Mouse (Mus musculus): ENCODE data around the gene Gm13697. TPM values are rescaled to one million over a fixed set of nuclear protein-coding genes. Genes with fewer than 3 reads are reported as not detected.
"Not testable (repeated sequence)": the region's sequence is repeated elsewhere in the genome, so short reads cannot be mapped to it uniquely, and the experiment has no call there.

Gene Gm13697
- polyA plus RNA-seq (2016; fragmentation: Nextera tagmentation; extraction: Ambion mirVana) = not detected in 2 replicates

DNA sequence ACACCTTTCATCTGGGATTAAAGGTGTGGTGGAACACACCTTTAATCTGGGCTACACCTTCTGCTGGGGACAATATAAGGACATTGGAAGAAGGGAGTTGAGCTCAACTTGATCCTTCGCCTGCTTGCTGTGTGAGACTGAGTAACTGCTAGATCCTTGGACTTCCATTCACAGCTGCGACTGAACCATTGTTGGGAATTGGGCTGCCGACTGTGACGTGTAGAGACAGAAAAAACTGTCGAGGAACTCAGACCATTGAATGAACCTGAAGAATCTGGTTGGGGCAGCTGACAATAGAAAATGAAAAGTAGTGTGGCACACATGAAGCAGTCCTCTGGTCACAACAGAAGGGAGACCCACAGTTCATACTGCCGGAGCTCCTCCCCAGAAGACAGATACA is at the start of gene Gm13697:
Gm13697 (plus strand) TSS at position 301 of the 400 bp plus-strand sequence.
- not testable (repeated sequence) for H3K4me1 ChIP-seq; DNase-seq (ENCODE audit: low spot score); H3K27me3 ChIP-seq (replicated peaks; ENCODE audit: low read depth, poor library complexity, severe bottlenecking); H3K4me3 ChIP-seq; H3K9me3 ChIP-seq; H3K36me3 ChIP-seq (replicated peaks); H3K27ac ChIP-seq (replicated peaks)
- WGBS = no CpG with 5 or more reads among the region's 6 CpGs

- DNase-seq (ENCODE audit: low spot score) = peak; percentile 80
- WGBS = 1% methylated on average over 20 of the region's 20 CpGs
- Histone ChIP-seq H3K4me3 (peak within 1 kb of the TSS; percentile 49), H3K4me1 (peaks cover 7% of the 10 kb centered on the region), H3K27me3 (replicated peaks; ENCODE audit: low read depth, poor library complexity, severe bottlenecking) (no peaks in the 10 kb centered on the region), H3K36me3 (replicated peaks) (no peaks in the 10 kb centered on the region), H3K9me3 (no peaks in the 10 kb centered on the region), H3K27ac (replicated peaks) (no peak within 1 kb of the TSS)
These were observed 43.6 kb upstream of the Gm13697 start, which contains the start of gene Zswim2 for GRCm38 (mm10) chr2:83940931-83941361. Gene Zswim2 (minus strand): TSS chr2:83941228.

- H3K27me3 ChIP-seq (replicated peaks; ENCODE audit: low read depth, poor library complexity, severe bottlenecking) = no peaks in the 10 kb centered on the region
- no peaks in the 10 kb centered on the region for H3K9me3 ChIP-seq
- 50% methylated on average over 3 of the region's 3 CpGs for WGBS
- peaks cover 7% of the 10 kb centered on the region for H3K4me1 ChIP-seq
- H3K36me3 ChIP-seq (replicated peaks) = no peaks in the 10 kb centered on the region
- H3K27ac ChIP-seq (replicated peaks) = no peak overlapping the region
- DNase-seq (ENCODE audit: low spot score) = no peak
- peak overlapping the region; percentile 49 for H3K4me3 ChIP-seq
These were observed 43.2 kb upstream of the Gm13697 start for GRCm38 (mm10) chr2:83941378-83941777.

DNA sequence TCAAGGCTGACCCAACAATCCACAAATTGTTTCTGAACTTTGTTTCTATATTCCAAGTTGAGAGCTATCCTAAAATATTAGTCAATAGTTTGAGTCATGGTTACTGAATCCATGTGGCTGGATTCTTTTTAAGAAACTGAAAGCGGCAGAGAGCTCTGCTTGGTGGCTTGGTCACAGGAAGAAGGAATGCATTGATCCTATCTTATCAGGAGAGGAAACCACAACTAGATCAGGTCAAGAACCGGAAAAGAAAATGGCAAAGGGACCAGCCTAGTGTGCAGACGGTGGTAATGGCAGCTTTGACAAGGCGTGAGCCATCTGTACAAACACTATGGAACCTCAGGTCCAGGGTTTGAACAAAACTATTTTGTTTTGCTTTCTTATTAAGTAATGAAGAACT is 42.8 kb upstream of the Gm13697 start:
- no peak for DNase-seq (ENCODE audit: low spot score)
- no peaks in the 10 kb centered on the region for H3K36me3 ChIP-seq (replicated peaks)

DNA sequence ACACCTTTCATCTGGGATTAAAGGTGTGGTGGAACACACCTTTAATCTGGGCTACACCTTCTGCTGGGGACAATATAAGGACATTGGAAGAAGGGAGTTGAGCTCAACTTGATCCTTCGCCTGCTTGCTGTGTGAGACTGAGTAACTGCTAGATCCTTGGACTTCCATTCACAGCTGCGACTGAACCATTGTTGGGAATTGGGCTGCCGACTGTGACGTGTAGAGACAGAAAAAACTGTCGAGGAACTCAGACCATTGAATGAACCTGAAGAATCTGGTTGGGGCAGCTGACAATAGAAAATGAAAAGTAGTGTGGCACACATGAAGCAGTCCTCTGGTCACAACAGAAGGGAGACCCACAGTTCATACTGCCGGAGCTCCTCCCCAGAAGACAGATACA is 29.1 kb upstream of the Gm13697 start, which contains the start of gene Gm13698:
Gm13698 (plus strand) TSS at position 301 of the 400 bp plus-strand sequence.
- not testable (repeated sequence) for H3K4me3 ChIP-seq; DNase-seq (ENCODE audit: low spot score)

More for the DNA sequence above, 42.8 kb upstream of the Gm13697 start:
- H3K4me1 ChIP-seq = peaks cover 7% of the 10 kb centered on the region
- no peaks in the 10 kb centered on the region for H3K9me3 ChIP-seq
- WGBS = 69% methylated on average over 4 of the region's 4 CpGs
- H3K27me3 ChIP-seq (replicated peaks; ENCODE audit: low read depth, poor library complexity, severe bottlenecking) = no peaks in the 10 kb centered on the region
- H3K27ac ChIP-seq (replicated peaks) = no peak overlapping the region
- H3K4me3 ChIP-seq = no peak overlapping the region

DNA sequence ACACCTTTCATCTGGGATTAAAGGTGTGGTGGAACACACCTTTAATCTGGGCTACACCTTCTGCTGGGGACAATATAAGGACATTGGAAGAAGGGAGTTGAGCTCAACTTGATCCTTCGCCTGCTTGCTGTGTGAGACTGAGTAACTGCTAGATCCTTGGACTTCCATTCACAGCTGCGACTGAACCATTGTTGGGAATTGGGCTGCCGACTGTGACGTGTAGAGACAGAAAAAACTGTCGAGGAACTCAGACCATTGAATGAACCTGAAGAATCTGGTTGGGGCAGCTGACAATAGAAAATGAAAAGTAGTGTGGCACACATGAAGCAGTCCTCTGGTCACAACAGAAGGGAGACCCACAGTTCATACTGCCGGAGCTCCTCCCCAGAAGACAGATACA is 23.3 kb upstream of the Gm13697 start, which contains the start of gene Gm13693:
Gm13693 (plus strand) TSS at position 301 of the 400 bp plus-strand sequence.
- H3K4me3 ChIP-seq; H3K4me1 ChIP-seq; H3K27ac ChIP-seq (replicated peaks); H3K9me3 ChIP-seq; H3K36me3 ChIP-seq (replicated peaks); DNase-seq (ENCODE audit: low spot score); H3K27me3 ChIP-seq (replicated peaks; ENCODE audit: low read depth, poor library complexity, severe bottlenecking): not testable (repeated sequence)
- WGBS = no CpG with 5 or more reads among the region's 6 CpGs

More for the DNA sequence above, 29.1 kb upstream of the Gm13697 start, which contains the start of gene Gm13698:
- not testable (repeated sequence) for H3K27me3 ChIP-seq (replicated peaks; ENCODE audit: low read depth, poor library complexity, severe bottlenecking); H3K4me1 ChIP-seq; H3K27ac ChIP-seq (replicated peaks); H3K9me3 ChIP-seq; H3K36me3 ChIP-seq (replicated peaks)
- WGBS = no CpG with 5 or more reads among the region's 6 CpGs

GRCm38 (mm10) chr2:83967013-83967412 is 17.5 kb upstream of the Gm13697 start, which contains the start of gene Gm13695:
Gene Gm13695 (plus strand): TSS chr2:83967313.
- DNase-seq (ENCODE audit: low spot score); H3K9me3 ChIP-seq; H3K36me3 ChIP-seq (replicated peaks); H3K4me3 ChIP-seq; H3K27me3 ChIP-seq (replicated peaks; ENCODE audit: low read depth, poor library complexity, severe bottlenecking); H3K4me1 ChIP-seq; H3K27ac ChIP-seq (replicated peaks): not testable (repeated sequence)
- no CpG with 5 or more reads among the region's 6 CpGs for WGBS

- DNase-seq (ENCODE audit: low spot score); H3K9me3 ChIP-seq; H3K36me3 ChIP-seq (replicated peaks); H3K4me1 ChIP-seq; H3K4me3 ChIP-seq; H3K27me3 ChIP-seq (replicated peaks; ENCODE audit: low read depth, poor library complexity, severe bottlenecking); H3K27ac ChIP-seq (replicated peaks): not testable (repeated sequence)
- WGBS = no CpG with 5 or more reads among the region's 6 CpGs
These were observed 11.7 kb upstream of the Gm13697 start, which contains the start of gene Gm13696 for GRCm38 (mm10) chr2:83972823-83973222. Gene Gm13696 (plus strand): TSS chr2:83973123.

- no CpG with 5 or more reads among the region's 6 CpGs for WGBS
- H3K4me1 ChIP-seq; H3K27me3 ChIP-seq (replicated peaks; ENCODE audit: low read depth, poor library complexity, severe bottlenecking); DNase-seq (ENCODE audit: low spot score); H3K4me3 ChIP-seq; H3K36me3 ChIP-seq (replicated peaks); H3K9me3 ChIP-seq; H3K27ac ChIP-seq (replicated peaks): not testable (repeated sequence)
These were observed 5.9 kb upstream of the Gm13697 start, which contains the start of gene Gm13694 for GRCm38 (mm10) chr2:83978633-83979032. Gene Gm13694 (plus strand): TSS chr2:83978933.

DNA sequence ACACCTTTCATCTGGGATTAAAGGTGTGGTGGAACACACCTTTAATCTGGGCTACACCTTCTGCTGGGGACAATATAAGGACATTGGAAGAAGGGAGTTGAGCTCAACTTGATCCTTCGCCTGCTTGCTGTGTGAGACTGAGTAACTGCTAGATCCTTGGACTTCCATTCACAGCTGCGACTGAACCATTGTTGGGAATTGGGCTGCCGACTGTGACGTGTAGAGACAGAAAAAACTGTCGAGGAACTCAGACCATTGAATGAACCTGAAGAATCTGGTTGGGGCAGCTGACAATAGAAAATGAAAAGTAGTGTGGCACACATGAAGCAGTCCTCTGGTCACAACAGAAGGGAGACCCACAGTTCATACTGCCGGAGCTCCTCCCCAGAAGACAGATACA is 5.7 kb downstream of the Gm13697 start, which contains the start of gene Gm13691:
Gm13691 (plus strand) TSS at position 301 of the 400 bp plus-strand sequence.
- H3K4me1 ChIP-seq; DNase-seq (ENCODE audit: low spot score); H3K36me3 ChIP-seq (replicated peaks); H3K27ac ChIP-seq (replicated peaks); H3K27me3 ChIP-seq (replicated peaks; ENCODE audit: low read depth, poor library complexity, severe bottlenecking); H3K4me3 ChIP-seq; H3K9me3 ChIP-seq: not testable (repeated sequence)
- no CpG with 5 or more reads among the region's 6 CpGs for WGBS

GRCm38 (mm10) chr2:83993639-83994255 is 9.2 kb downstream of the Gm13697 start:
- not testable (repeated sequence) for H3K4me3 ChIP-seq; H3K27me3 ChIP-seq (replicated peaks; ENCODE audit: low read depth, poor library complexity, severe bottlenecking); DNase-seq (ENCODE audit: low spot score); H3K27ac ChIP-seq (replicated peaks); H3K9me3 ChIP-seq; H3K4me1 ChIP-seq; H3K36me3 ChIP-seq (replicated peaks)
- WGBS = 42% methylated on average over 8 of the region's 9 CpGs

GRCm38 (mm10) chr2:83994526-83994925 is 10.0 kb downstream of the Gm13697 start:
- H3K4me3 ChIP-seq; H3K36me3 ChIP-seq (replicated peaks); H3K9me3 ChIP-seq; H3K4me1 ChIP-seq; H3K27me3 ChIP-seq (replicated peaks; ENCODE audit: low read depth, poor library complexity, severe bottlenecking); H3K27ac ChIP-seq (replicated peaks); DNase-seq (ENCODE audit: low spot score): not testable (repeated sequence)
- WGBS = 90% methylated on average over 2 of the region's 3 CpGs

DNA sequence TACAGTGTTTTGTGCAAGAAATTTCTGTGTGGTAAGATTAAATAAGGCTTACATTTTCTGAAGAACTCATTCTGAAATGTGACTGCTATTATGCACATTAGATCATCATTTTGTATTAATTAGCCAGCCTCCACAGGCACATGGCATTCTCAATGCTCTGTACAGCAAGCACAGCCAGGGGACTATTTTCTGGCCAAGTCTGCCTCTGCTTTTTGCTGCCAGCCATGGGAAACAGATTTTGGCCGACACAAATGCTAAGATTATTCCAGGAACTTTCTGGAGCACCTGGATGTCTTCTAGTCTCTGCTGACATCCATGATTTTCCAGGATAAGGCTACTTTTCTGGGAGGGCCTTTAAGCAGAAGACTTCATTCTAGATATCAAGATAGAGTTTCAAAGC is 24.4 kb downstream of the Gm13697 start:
- Histone ChIP-seq H3K27ac (replicated peaks) (no peak overlapping the region), H3K36me3 (replicated peaks) (no peaks in the 10 kb centered on the region)

More for the DNA sequence above, 24.4 kb downstream of the Gm13697 start:
- no peak for DNase-seq (ENCODE audit: low spot score)
- H3K27me3 ChIP-seq (replicated peaks; ENCODE audit: low read depth, poor library complexity, severe bottlenecking) = no peaks in the 10 kb centered on the region
- 68% methylated on average over 1 of the region's 1 CpGs for WGBS
- no peak overlapping the region for H3K4me3 ChIP-seq
- H3K9me3 ChIP-seq = no peaks in the 10 kb centered on the region
- H3K4me1 ChIP-seq = no peaks in the 10 kb centered on the region

Measured in embryonic facial prominence, embryonic 10.5 days (tissue).